Mouse (Mus musculus): ENCODE measurements at regions not wholly inside any gene's neighbourhood (a gene's known extent, or its start where the extent isn't known, plus 50 kb on each side); places are given as distances from the start of the nearest gene placed in this dataset.

- 91% methylated on average over 14 of the region's 14 CpGs for WGBS
- H3K27me3 ChIP-seq (replicated peaks; ENCODE audit: insufficient read depth, low read length), result no peaks in the 10 kb centered on the region
- no peaks in the 10 kb centered on the region; the same call in 1 of the 2 replicates for H3K9me3 ChIP-seq (ENCODE audit: low read length)
- TF ChIP-seq EP300 (IDR thresholded peaks at IDR 0.05) (no peak), CTCF (IDR thresholded peaks at IDR 0.05) (no peak)
- ATAC-seq (no peak), DNase-seq (ENCODE audit: low spot score) (no peak)
- H3K4me3 ChIP-seq (ENCODE audit: low read depth, low read length), result no peak overlapping the region
- no peak overlapping the region for H3K27ac ChIP-seq (ENCODE audit: low read length)
- no peak overlapping the region for H3K9ac ChIP-seq (replicated peaks; ENCODE audit: low read depth)
- H3K4me2 ChIP-seq (replicated peaks; ENCODE audit: low read depth, low read length), result no peak overlapping the region
- H3K4me1 ChIP-seq (ENCODE audit: insufficient read depth, low read depth, low read length), result no peaks in the 10 kb centered on the region
- no peaks in the 10 kb centered on the region for H3K36me3 ChIP-seq (ENCODE audit: insufficient read depth, low read length)
These were observed 76.3 kb downstream of the Nptx2 start for GRCm38 (mm10) chr5:144621967-144622366.

GRCm38 (mm10) chr5:144623358-144623757 is 77.7 kb downstream of the Nptx2 start:
- no peak overlapping the region for H3K4me3 ChIP-seq (ENCODE audit: low read depth, low read length)
- no peaks in the 10 kb centered on the region for H3K36me3 ChIP-seq (ENCODE audit: insufficient read depth, low read length)
- no peaks in the 10 kb centered on the region; the same call in 1 of the 2 replicates for H3K9me3 ChIP-seq (ENCODE audit: low read length)
- DNase-seq (ENCODE audit: low spot score), result no peak
- ATAC-seq, result no peak
- no peaks in the 10 kb centered on the region for H3K4me1 ChIP-seq (ENCODE audit: insufficient read depth, low read depth, low read length)
- H3K27ac ChIP-seq (ENCODE audit: low read length), result no peak overlapping the region
- H3K27me3 ChIP-seq (replicated peaks; ENCODE audit: insufficient read depth, low read length), result no peaks in the 10 kb centered on the region
- H3K4me2 ChIP-seq (replicated peaks; ENCODE audit: low read depth, low read length), result no peak overlapping the region
- 52% methylated on average over 10 of the region's 10 CpGs for WGBS
- H3K9ac ChIP-seq (replicated peaks; ENCODE audit: low read depth), result no peak overlapping the region
- TF ChIP-seq CTCF (IDR thresholded peaks at IDR 0.05) (no peak), EP300 (IDR thresholded peaks at IDR 0.05) (no peak)

- ATAC-seq (no peak), DNase-seq (ENCODE audit: low spot score) (no peak)
- H3K9me3 ChIP-seq (ENCODE audit: low read length), result no peaks in the 10 kb centered on the region
- H3K4me3 ChIP-seq (ENCODE audit: low read depth, low read length), result no peak overlapping the region
- 76% methylated on average over 6 of the region's 6 CpGs for WGBS
- no peak overlapping the region for H3K9ac ChIP-seq (replicated peaks; ENCODE audit: low read depth)
- no peak overlapping the region for H3K4me2 ChIP-seq (replicated peaks; ENCODE audit: low read depth, low read length)
- no peaks in the 10 kb centered on the region for H3K36me3 ChIP-seq (ENCODE audit: insufficient read depth, low read length)
- TF ChIP-seq CTCF (IDR thresholded peaks at IDR 0.05), result no peak
- TF ChIP-seq EP300 (IDR thresholded peaks at IDR 0.05), result no peak
- H3K27me3 ChIP-seq (replicated peaks; ENCODE audit: insufficient read depth, low read length), result no peaks in the 10 kb centered on the region
- H3K27ac ChIP-seq (ENCODE audit: low read length), result no peak overlapping the region
- H3K4me1 ChIP-seq (ENCODE audit: insufficient read depth, low read depth, low read length), result no peaks in the 10 kb centered on the region
These were observed 86.6 kb downstream of the Nptx2 start for GRCm38 (mm10) chr5:144632295-144632694.

GRCm38 (mm10) chr5:144638631-144639030 is 92.9 kb downstream of the Nptx2 start:
- H3K4me3 ChIP-seq (ENCODE audit: low read depth, low read length), result no peak overlapping the region
- ATAC-seq (no peak), DNase-seq (ENCODE audit: low spot score) (no peak)
- no peaks in the 10 kb centered on the region for H3K36me3 ChIP-seq (ENCODE audit: insufficient read depth, low read length)
- H3K27ac ChIP-seq (ENCODE audit: low read length), result no peak overlapping the region
- H3K27me3 ChIP-seq (replicated peaks; ENCODE audit: insufficient read depth, low read length), result no peaks in the 10 kb centered on the region
- 58% methylated on average over 3 of the region's 3 CpGs for WGBS
- no peak overlapping the region for H3K9ac ChIP-seq (replicated peaks; ENCODE audit: low read depth)
- peak; percentile 60 for TF ChIP-seq CTCF (IDR thresholded peaks at IDR 0.05)
- no peak for TF ChIP-seq EP300 (IDR thresholded peaks at IDR 0.05)
- no peaks in the 10 kb centered on the region for H3K9me3 ChIP-seq (ENCODE audit: low read length)
- H3K4me1 ChIP-seq (ENCODE audit: insufficient read depth, low read depth, low read length), result no peaks in the 10 kb centered on the region
- no peak overlapping the region for H3K4me2 ChIP-seq (replicated peaks; ENCODE audit: low read depth, low read length)

GRCm38 (mm10) chr5:144639639-144640038 is 93.9 kb downstream of the Nptx2 start:
- no peaks in the 10 kb centered on the region for H3K27me3 ChIP-seq (replicated peaks; ENCODE audit: insufficient read depth, low read length)
- H3K27ac ChIP-seq (ENCODE audit: low read length), result no peak overlapping the region
- ATAC-seq, result no peak
- WGBS, result 72% methylated on average over 5 of the region's 5 CpGs
- DNase-seq (ENCODE audit: low spot score), result no peak
- no peaks in the 10 kb centered on the region for H3K4me1 ChIP-seq (ENCODE audit: insufficient read depth, low read depth, low read length)
- no peaks in the 10 kb centered on the region for H3K9me3 ChIP-seq (ENCODE audit: low read length)
- H3K36me3 ChIP-seq (ENCODE audit: insufficient read depth, low read length), result no peaks in the 10 kb centered on the region
- no peak overlapping the region for H3K4me3 ChIP-seq (ENCODE audit: low read depth, low read length)
- TF ChIP-seq EP300 (IDR thresholded peaks at IDR 0.05) (no peak), CTCF (IDR thresholded peaks at IDR 0.05) (no peak)
- H3K9ac ChIP-seq (replicated peaks; ENCODE audit: low read depth), result no peak overlapping the region
- H3K4me2 ChIP-seq (replicated peaks; ENCODE audit: low read depth, low read length), result no peak overlapping the region

- Histone ChIP-seq H3K9ac (replicated peaks; ENCODE audit: low read depth) (no peak overlapping the region), H3K9me3 (ENCODE audit: low read length) (no peaks in the 10 kb centered on the region), H3K4me2 (replicated peaks; ENCODE audit: low read depth, low read length) (no peak overlapping the region), H3K4me1 (ENCODE audit: insufficient read depth, low read depth, low read length) (no peaks in the 10 kb centered on the region), H3K4me3 (ENCODE audit: low read depth, low read length) (no peak overlapping the region), H3K27ac (ENCODE audit: low read length) (no peak overlapping the region), H3K27me3 (replicated peaks; ENCODE audit: insufficient read depth, low read length) (no peaks in the 10 kb centered on the region), H3K36me3 (ENCODE audit: insufficient read depth, low read length) (no peaks in the 10 kb centered on the region)
- WGBS, result 67% methylated on average over 8 of the region's 8 CpGs
- ATAC-seq (no peak), DNase-seq (ENCODE audit: low spot score) (no peak)
- TF ChIP-seq EP300 (IDR thresholded peaks at IDR 0.05), result no peak
- TF ChIP-seq CTCF (IDR thresholded peaks at IDR 0.05), result no peak
These were observed 97.1 kb downstream of the Nptx2 start for GRCm38 (mm10) chr5:144642766-144643165.

- ATAC-seq (no peak), DNase-seq (ENCODE audit: low spot score) (no peak)
- Histone ChIP-seq H3K9me3 (ENCODE audit: low read length) (no peaks in the 10 kb centered on the region), H3K9ac (replicated peaks; ENCODE audit: low read depth) (no peak overlapping the region), H3K4me1 (ENCODE audit: insufficient read depth, low read depth, low read length) (no peaks in the 10 kb centered on the region), H3K4me3 (ENCODE audit: low read depth, low read length) (no peak overlapping the region), H3K27ac (ENCODE audit: low read length) (no peak overlapping the region), H3K27me3 (replicated peaks; ENCODE audit: insufficient read depth, low read length) (no peaks in the 10 kb centered on the region), H3K4me2 (replicated peaks; ENCODE audit: low read depth, low read length) (no peak overlapping the region), H3K36me3 (ENCODE audit: insufficient read depth, low read length) (no peaks in the 10 kb centered on the region)
- TF ChIP-seq EP300 (IDR thresholded peaks at IDR 0.05), result no peak
- TF ChIP-seq CTCF (IDR thresholded peaks at IDR 0.05), result no peak
- WGBS, result 56% methylated on average over 2 of the region's 2 CpGs
These were observed 97.7 kb downstream of the Nptx2 start for GRCm38 (mm10) chr5:144643438-144643837.
